Mouse (Mus musculus) cerebellum, postnatal 4 days (tissue): Measurements from ENCODE around the gene Gpr152.

Experiments used
- DNase-seq, 2 experiments: peaks; one replicate each; pipeline ENCODE4 v3.0.0; 2022; ENCODE audit warnings: low spot score in 2 of 2, mixed read lengths in 1 of 2

The Gpr152 gene

GRCm38 (mm10) chr19:4171393-4172290 lies 32.1 kb downstream of the Gpr152 start:
- no peak for DNase-seq

- DNase-seq: no peak
These were observed 33.3 kb downstream of the Gpr152 start for GRCm38 (mm10) chr19:4172925-4173324.

- DNase-seq: no peak
These were observed 35.9 kb downstream of the Gpr152 start, which contains the start of gene Carns1 for GRCm38 (mm10) chr19:4175368-4175947. Carns1 (minus strand) TSS chr19:4175479.

- no peak for DNase-seq
These were observed 40.8 kb downstream of the Gpr152 start for GRCm38 (mm10) chr19:4180411-4180810.

- no peak for DNase-seq
These were observed 42.3 kb downstream of the Gpr152 start for GRCm38 (mm10) chr19:4181892-4182291.

GRCm38 (mm10) chr19:4183689-4184088 lies 44.1 kb downstream of the Gpr152 start:
- DNase-seq: no peak

- DNase-seq: no peak
These were observed 45.7 kb downstream of the Gpr152 start for GRCm38 (mm10) chr19:4184976-4185975.

GRCm38 (mm10) chr19:4187303-4187702 lies 47.7 kb downstream of the Gpr152 start:
- no peak for DNase-seq

- DNase-seq: no peak
These were observed 49.5 kb downstream of the Gpr152 start for GRCm38 (mm10) chr19:4189051-4189620.

- no peak for DNase-seq
These were observed 51.3 kb downstream of the Gpr152 start, which contains the start of gene Tbc1d10c for GRCm38 (mm10) chr19:4190831-4191334. Tbc1d10c (minus strand) TSS chr19:4191284.

GRCm38 (mm10) chr19:4191528-4192250 lies 52.1 kb downstream of the Gpr152 start, which contains the start of gene Ppp1ca:
Ppp1ca (plus strand) TSS chr19:4192065.
- DNase-seq: peak; percentile 94 to 97

GRCm38 (mm10) chr19:4192251-4192985 lies 52.8 kb downstream of the Gpr152 start:
- DNase-seq: no peak

GRCm38 (mm10) chr19:4193129-4193528 lies 53.5 kb downstream of the Gpr152 start:
- DNase-seq: no peak

GRCm38 (mm10) chr19:4194021-4194724 lies 54.6 kb downstream of the Gpr152 start:
- DNase-seq: no peak

- peak in 1 of 2 experiments; percentile 89 for DNase-seq
These were observed 55.4 kb downstream of the Gpr152 start for GRCm38 (mm10) chr19:4194776-4195650.
